Mouse (Mus musculus) heart, postnatal 0 days (tissue): ENCODE data around the gene Timm13.

Source experiments
- CTCF ChIP-seq: IDR thresholded peaks from 2 replicates; pipeline ENCODE4 v1.5.1; 2016; ENCODE audit warnings: antibody characterized with exemption, control low read depth, low read depth
- EP300 ChIP-seq: IDR thresholded peaks from 2 replicates; pipeline ENCODE4 v1.6.1; 2016; ENCODE audit warnings: antibody characterized with exemption, low read depth

DNA sequence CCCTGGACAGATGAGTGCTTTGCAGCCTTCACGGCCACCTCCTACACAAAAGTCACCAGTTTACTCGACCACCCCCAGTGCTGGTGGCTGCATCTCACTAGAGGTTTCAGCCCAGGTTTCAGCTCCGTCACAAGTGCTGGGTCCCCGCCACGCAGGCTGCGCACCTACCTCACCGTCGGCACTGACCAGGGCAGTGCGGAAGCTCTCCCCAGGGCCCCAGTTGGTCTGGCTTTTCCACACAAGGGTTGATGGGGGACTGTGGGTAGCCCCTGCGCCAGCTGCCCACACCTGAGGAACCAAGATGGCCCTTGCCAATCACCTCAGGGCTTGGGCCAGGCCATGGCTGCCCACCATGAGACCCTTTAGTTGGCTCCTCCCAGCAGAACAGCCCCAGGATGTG is 2.5 kb upstream of the Timm13 start:
- TF ChIP-seq CTCF (no peak), EP300 (no peak)
